Mouse (Mus musculus): ENCODE measurements at regions not wholly inside any gene's neighbourhood (a gene's known extent, or its start where the extent isn't known, plus 50 kb on each side); places are given as distances from the start of the nearest gene placed in this dataset.
A peak's percentile ranks its signal among the peaks of the same experiment; 100 is the strongest.

DNA sequence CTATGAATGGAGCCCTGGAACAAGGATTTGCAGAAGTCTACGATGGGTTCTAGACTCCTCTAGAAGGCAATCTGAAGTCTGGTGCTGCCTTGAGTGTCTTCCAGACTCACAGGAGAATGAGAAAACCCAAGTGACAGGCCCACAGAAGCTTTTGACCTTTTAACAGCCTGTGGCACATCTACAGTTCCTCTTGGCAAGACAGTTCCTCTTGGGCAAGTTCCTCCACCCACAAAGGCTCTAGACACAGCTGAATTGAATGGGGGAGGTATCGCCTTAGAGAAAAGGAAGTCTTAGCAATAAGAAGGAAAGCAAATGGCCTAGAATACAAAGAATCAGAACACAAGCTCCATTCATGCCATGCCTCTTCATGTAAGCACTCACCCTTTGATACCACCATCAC, 1402.3 kb upstream of the Lrrc6 start:
- peaks cover 8% of the 10 kb centered on the region for H3K27me3 ChIP-seq (ENCODE audit: control insufficient read depth, insufficient read depth, insufficient read length)
- no peak overlapping the region for H3K4me3 ChIP-seq (ENCODE audit: insufficient read depth, poor library complexity, severe bottlenecking)
- no peaks in the 10 kb centered on the region for H3K36me3 ChIP-seq (ENCODE audit: control insufficient read depth, insufficient read depth)
- H3K79me2 ChIP-seq (ENCODE audit: control insufficient read depth, insufficient read depth) = no peaks in the 10 kb centered on the region
- no peak overlapping the region for H3ac ChIP-seq (ENCODE audit: control insufficient read depth, insufficient read length, low read depth)
- H3K79me3 ChIP-seq (ENCODE audit: low read depth) = no peaks in the 10 kb centered on the region
- TF ChIP-seq FOSL1 (IDR thresholded peaks at IDR 0.05; ENCODE audit: insufficient read depth, low read length, poor library complexity, severe bottlenecking) (no peak), MYOD1 (IDR thresholded peaks at IDR 0.05; ENCODE audit: control insufficient read depth, insufficient read length, low read depth) (no peak)

DNA sequence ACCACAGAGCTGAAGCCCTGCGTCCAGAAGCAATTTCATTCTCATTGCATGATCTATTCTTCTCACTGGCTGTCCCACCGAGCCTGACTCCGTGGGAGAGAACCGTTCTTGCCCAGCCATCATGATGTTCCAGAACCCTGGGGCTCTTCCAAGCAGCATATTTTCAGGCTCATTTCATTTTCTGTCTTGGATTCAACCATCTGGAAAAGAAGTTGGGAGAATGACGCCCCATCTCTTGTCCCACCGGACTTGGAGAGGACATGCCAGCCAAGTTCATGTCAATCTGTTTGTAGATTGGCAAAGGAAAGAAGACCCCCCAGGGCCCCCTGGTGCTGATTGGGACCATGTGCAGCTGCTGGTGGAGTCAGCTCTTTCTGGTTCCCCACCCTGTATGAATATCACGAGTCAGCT, 1400.5 kb upstream of the Lrrc6 start:
- Histone ChIP-seq H3K4me3 (ENCODE audit: insufficient read depth, poor library complexity, severe bottlenecking) (no peak overlapping the region), H3K27me3 (ENCODE audit: control insufficient read depth, insufficient read depth, insufficient read length) (peaks cover 8% of the 10 kb centered on the region)
- TF ChIP-seq CEBPB (IDR thresholded peaks at IDR 0.05; ENCODE audit: low read depth) = no peak
- TF ChIP-seq FOSL1 (IDR thresholded peaks at IDR 0.05; ENCODE audit: insufficient read depth, low read length, poor library complexity, severe bottlenecking) = no peak

DNA sequence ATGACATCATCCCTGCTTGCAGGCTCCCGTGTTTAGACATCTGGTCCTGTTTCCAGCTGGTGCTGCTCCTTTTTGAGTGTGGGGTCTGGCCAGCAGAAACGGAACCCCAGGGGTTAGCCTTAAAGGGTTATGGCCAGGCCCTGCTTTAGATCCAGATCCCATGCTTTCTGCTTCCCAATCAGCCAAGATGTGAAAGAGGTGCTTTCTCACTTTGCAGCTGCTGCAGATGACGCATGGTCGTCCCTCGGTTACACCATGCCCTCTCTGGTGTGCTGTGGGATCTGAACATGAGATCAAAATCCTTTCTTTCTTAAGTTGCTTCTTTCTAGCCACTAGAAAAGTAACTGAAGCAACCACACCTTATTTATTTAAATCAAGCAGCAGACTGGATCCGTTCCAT, 1399.1 kb upstream of the Lrrc6 start:
- Histone ChIP-seq H3K79me3 (ENCODE audit: low read depth) (no peaks in the 10 kb centered on the region), H3K27me3 (ENCODE audit: control insufficient read depth, insufficient read depth, insufficient read length) (peaks cover 8% of the 10 kb centered on the region), H3K4me3 (ENCODE audit: insufficient read depth, poor library complexity, severe bottlenecking) (no peak overlapping the region), H3K36me3 (ENCODE audit: control insufficient read depth, insufficient read depth) (no peaks in the 10 kb centered on the region), H3K79me2 (ENCODE audit: control insufficient read depth, insufficient read depth) (no peaks in the 10 kb centered on the region), H3ac (ENCODE audit: control insufficient read depth, insufficient read length, low read depth) (no peak overlapping the region)
- TF ChIP-seq CEBPB (IDR thresholded peaks at IDR 0.05; ENCODE audit: low read depth) (no peak), CTCF (IDR thresholded peaks at IDR 0.05; ENCODE audit: control insufficient read depth, insufficient read depth, insufficient read length) (no peak), MYOD1 (IDR thresholded peaks at IDR 0.05; ENCODE audit: control insufficient read depth, insufficient read length, low read depth) (no peak), MYOG (IDR thresholded peaks at IDR 0.05; ENCODE audit: control insufficient read depth, extremely low read depth, insufficient read length) (no peak), FOSL1 (IDR thresholded peaks at IDR 0.05; ENCODE audit: insufficient read depth, low read length, poor library complexity, severe bottlenecking) (no peak), USF1 (IDR thresholded peaks at IDR 0.05; ENCODE audit: low read depth) (no peak), MAX (IDR thresholded peaks at IDR 0.05) (no peak)

More for the DNA sequence above, 1400.5 kb upstream of the Lrrc6 start:
- H3K79me2 ChIP-seq (ENCODE audit: control insufficient read depth, insufficient read depth) = no peaks in the 10 kb centered on the region
- H3K79me3 ChIP-seq (ENCODE audit: low read depth) = no peaks in the 10 kb centered on the region
- no peak overlapping the region for H3ac ChIP-seq (ENCODE audit: control insufficient read depth, insufficient read length, low read depth)
- H3K36me3 ChIP-seq (ENCODE audit: control insufficient read depth, insufficient read depth) = no peaks in the 10 kb centered on the region

DNA sequence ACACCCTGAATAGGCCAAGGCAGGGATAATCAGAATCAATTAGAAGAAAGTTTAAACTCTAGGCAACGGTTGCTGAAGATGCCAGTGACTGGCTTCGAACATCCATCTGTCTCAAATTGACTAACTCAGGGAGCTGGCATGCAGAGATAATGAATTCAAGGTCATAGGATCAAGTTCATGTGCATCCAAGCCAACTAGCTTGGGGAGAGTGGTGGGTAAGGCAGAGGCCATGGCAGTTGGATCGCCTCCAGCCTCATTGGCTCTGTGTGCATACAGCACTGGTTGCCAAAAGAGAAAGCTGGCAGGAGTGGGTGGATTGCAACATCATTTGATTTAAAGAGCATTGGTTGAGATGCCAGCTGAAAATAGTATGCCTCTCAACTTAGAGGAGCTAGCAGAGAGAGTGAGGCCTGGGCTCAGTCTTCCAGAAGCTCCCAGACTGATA, 1398.3 kb upstream of the Lrrc6 start:
- no peaks in the 10 kb centered on the region for H3K36me3 ChIP-seq (ENCODE audit: control insufficient read depth, insufficient read depth)
- H3K79me3 ChIP-seq (ENCODE audit: low read depth) = no peaks in the 10 kb centered on the region
- H3K27me3 ChIP-seq (ENCODE audit: control insufficient read depth, insufficient read depth, insufficient read length) = peaks cover 8% of the 10 kb centered on the region
- no peaks in the 10 kb centered on the region for H3K79me2 ChIP-seq (ENCODE audit: control insufficient read depth, insufficient read depth)
- no peak overlapping the region for H3ac ChIP-seq (ENCODE audit: control insufficient read depth, insufficient read length, low read depth)
- TF ChIP-seq CEBPB (IDR thresholded peaks at IDR 0.05; ENCODE audit: low read depth) = peak; percentile 62
- TF ChIP-seq MAX (IDR thresholded peaks at IDR 0.05) = no peak
- no peak overlapping the region for H3K4me3 ChIP-seq (ENCODE audit: insufficient read depth, poor library complexity, severe bottlenecking)

- Histone ChIP-seq H3ac (ENCODE audit: control insufficient read depth, insufficient read length, low read depth) (no peak overlapping the region), H3K79me2 (ENCODE audit: control insufficient read depth, insufficient read depth) (no peaks in the 10 kb centered on the region), H3K4me3 (ENCODE audit: insufficient read depth, poor library complexity, severe bottlenecking) (no peak overlapping the region), H3K36me3 (ENCODE audit: control insufficient read depth, insufficient read depth) (no peaks in the 10 kb centered on the region), H3K27me3 (ENCODE audit: control insufficient read depth, insufficient read depth, insufficient read length) (no peaks in the 10 kb centered on the region), H3K79me3 (ENCODE audit: low read depth) (no peaks in the 10 kb centered on the region)
- no peak for TF ChIP-seq MAX (IDR thresholded peaks at IDR 0.05)
- no peak for TF ChIP-seq CEBPB (IDR thresholded peaks at IDR 0.05; ENCODE audit: low read depth)
- no peak for TF ChIP-seq CTCF (IDR thresholded peaks at IDR 0.05; ENCODE audit: control insufficient read depth, insufficient read depth, insufficient read length)
- TF ChIP-seq MYOG (IDR thresholded peaks at IDR 0.05; ENCODE audit: control insufficient read depth, extremely low read depth, insufficient read length) = no peak
- TF ChIP-seq USF1 (IDR thresholded peaks at IDR 0.05; ENCODE audit: low read depth) = no peak
- no peak for TF ChIP-seq FOSL1 (IDR thresholded peaks at IDR 0.05; ENCODE audit: insufficient read depth, low read length, poor library complexity, severe bottlenecking)
- TF ChIP-seq MYOD1 (IDR thresholded peaks at IDR 0.05; ENCODE audit: control insufficient read depth, insufficient read length, low read depth) = no peak
Measured at GRCm38 (mm10) chr15:67892066-67892465, 1391.4 kb upstream of the Lrrc6 start.

DNA sequence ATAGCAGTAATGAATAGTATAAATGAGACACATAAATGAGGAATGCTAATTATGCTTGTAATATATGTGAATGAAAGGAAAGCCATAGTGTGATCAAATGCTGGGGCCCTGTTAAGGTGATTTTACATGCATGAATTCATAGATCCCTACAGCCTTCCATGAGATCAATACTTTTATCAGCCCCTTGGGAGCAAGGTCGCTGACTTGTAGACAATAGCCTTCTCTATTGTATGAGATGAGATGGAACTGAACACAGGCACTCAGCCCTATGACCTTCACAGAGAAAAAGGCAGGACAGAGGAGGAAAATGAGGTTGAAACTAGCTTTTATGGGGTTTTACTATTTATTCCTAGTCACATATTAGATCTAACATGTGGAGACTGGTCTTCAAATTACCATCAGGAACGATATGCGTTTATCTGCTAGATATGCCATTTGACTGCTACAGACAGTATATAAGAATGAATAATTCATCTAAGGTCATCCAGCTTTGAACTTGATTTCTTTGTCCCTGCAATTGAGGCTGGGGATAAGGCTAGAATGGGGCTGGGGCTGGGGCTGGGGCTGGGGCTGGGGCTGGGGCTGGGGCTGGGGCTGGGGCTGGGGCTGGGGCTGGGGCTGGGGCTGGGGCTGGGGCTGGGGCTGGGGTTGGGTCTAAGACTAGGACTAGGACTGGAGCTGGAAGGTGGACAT, 1390.0 kb upstream of the Lrrc6 start:
- TF ChIP-seq USF1 (IDR thresholded peaks at IDR 0.05; ENCODE audit: low read depth) (no peak), MYOG (IDR thresholded peaks at IDR 0.05; ENCODE audit: control insufficient read depth, extremely low read depth, insufficient read length) (no peak), MYOD1 (IDR thresholded peaks at IDR 0.05; ENCODE audit: control insufficient read depth, insufficient read length, low read depth) (no peak), FOSL1 (IDR thresholded peaks at IDR 0.05; ENCODE audit: insufficient read depth, low read length, poor library complexity, severe bottlenecking) (no peak), CTCF (IDR thresholded peaks at IDR 0.05; ENCODE audit: control insufficient read depth, insufficient read depth, insufficient read length) (no peak), MAX (IDR thresholded peaks at IDR 0.05) (no peak), CEBPB (IDR thresholded peaks at IDR 0.05; ENCODE audit: low read depth) (no peak)
- no peak overlapping the region for H3K4me3 ChIP-seq (ENCODE audit: insufficient read depth, poor library complexity, severe bottlenecking)
- no peaks in the 10 kb centered on the region for H3K36me3 ChIP-seq (ENCODE audit: control insufficient read depth, insufficient read depth)
- H3ac ChIP-seq (ENCODE audit: control insufficient read depth, insufficient read length, low read depth) = no peak overlapping the region
- H3K27me3 ChIP-seq (ENCODE audit: control insufficient read depth, insufficient read depth, insufficient read length) = no peaks in the 10 kb centered on the region
- H3K79me3 ChIP-seq (ENCODE audit: low read depth) = no peaks in the 10 kb centered on the region
- no peaks in the 10 kb centered on the region for H3K79me2 ChIP-seq (ENCODE audit: control insufficient read depth, insufficient read depth)
